Mouse (Mus musculus): ENCODE results near the gene Lrba. TPM values are rescaled to one million over a fixed set of nuclear protein-coding genes. Genes with fewer than 3 reads are reported as not detected.

The Lrba gene
- polyA plus RNA-seq, 1 experiment from 2014 or later: 2.4 TPM

DNA sequence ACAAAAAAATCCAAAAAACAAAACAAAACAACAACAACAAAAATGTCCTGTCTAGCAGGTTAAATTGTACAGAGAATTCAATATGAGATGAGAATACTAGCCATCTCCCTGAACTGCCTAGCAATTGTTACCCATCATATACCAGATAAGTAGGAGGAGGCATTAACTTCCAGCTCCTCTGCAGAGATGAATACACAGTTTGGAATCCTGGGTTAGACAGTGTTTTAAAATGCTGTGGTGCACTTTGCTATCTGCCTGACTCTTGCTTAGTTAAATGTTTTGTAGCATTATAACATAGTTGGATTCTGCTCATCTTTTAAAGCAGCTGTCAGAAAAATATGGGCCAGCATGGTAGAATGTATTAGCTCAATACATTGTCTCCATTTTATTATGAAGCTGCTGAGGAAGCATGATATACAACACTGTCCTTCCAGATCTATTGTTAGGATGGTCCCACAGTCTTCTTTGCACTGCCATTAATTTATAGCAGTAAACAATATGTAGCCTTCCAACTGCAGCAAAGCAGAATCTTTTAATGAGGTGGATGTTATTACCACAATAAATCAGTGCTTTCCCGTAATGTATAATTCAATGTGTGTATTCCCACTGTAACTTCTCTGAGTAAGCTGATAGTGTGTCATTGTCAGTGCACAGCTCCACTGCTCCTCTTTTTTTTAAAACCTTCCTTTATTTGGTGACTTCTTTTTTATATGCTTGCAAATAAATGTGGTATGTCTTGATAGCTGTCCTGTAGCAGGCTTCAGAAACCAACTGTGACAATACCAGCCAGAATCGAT lies 414.3 kb downstream of the Lrba start:
- Histone ChIP-seq H3K4me3 (replicated peaks) (no peak overlapping the region), H3K27ac (replicated peaks) (no peak overlapping the region), H3K9ac (no peak overlapping the region), H3K27me3 (no peaks in the 10 kb centered on the region), H3K36me3 (replicated peaks) (no peaks in the 10 kb centered on the region), H3K4me2 (no peak overlapping the region), H3K4me1 (replicated peaks) (peaks cover 2% of the 10 kb centered on the region; the same call in 1 of the 2 replicates), H3K9me3 (replicated peaks) (no peaks in the 10 kb centered on the region)
- ATAC-seq (ENCODE audit: insufficient read depth): no peak
- WGBS (ENCODE audit: insufficient replicate concordance): 83% methylated on average over 2 of the region's 2 CpGs

DNA sequence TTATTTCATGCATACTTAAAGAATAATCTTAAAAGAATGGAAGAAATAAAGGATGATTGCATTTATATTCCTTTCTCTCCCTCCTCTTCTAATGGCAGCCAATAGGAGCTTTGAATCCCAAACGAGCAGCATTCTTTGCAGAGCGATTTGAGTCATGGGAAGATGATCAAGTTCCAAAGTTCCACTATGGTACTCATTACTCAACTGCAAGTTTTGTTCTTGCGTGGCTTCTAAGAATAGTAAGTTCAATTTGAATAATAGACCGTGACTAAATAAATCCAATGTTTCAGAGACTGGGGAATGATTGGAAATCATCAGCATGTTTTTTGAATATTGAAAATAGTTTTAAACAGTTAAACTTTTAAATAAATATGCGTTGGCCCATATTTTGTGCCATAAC lies 416.9 kb downstream of the Lrba start:
- Histone ChIP-seq H3K4me1 (replicated peaks) (no peaks in the 10 kb centered on the region), H3K9ac (no peak overlapping the region), H3K27ac (replicated peaks) (no peak overlapping the region), H3K9me3 (replicated peaks) (no peaks in the 10 kb centered on the region), H3K27me3 (no peaks in the 10 kb centered on the region), H3K4me3 (replicated peaks) (no peak overlapping the region), H3K4me2 (no peak overlapping the region), H3K36me3 (replicated peaks) (no peaks in the 10 kb centered on the region)
- ATAC-seq (ENCODE audit: insufficient read depth): no peak
- 71% methylated on average over 5 of the region's 5 CpGs for WGBS (ENCODE audit: insufficient replicate concordance)

DNA sequence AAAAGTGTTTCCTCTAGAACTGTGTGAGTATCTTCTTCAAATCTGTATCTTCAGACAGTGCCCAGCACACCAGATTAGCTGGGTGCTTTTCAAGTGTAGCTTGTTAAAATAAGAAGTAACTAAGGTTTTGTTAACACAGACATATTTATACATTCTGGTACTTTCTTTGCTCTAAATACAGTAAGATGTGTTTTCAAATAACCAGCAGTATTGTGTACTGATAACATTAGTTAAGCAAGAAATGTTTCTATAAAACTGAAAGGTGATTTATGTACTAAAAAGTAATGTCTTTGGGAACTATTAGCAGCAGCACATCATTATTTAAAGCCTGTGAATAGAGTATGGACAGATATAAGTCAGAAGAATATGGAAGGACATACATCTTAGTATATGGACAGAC lies 417.3 kb downstream of the Lrba start:
- Histone ChIP-seq H3K27ac (replicated peaks) (no peak overlapping the region), H3K4me1 (replicated peaks) (no peaks in the 10 kb centered on the region), H3K4me2 (no peak overlapping the region), H3K27me3 (no peaks in the 10 kb centered on the region), H3K9me3 (replicated peaks) (no peaks in the 10 kb centered on the region), H3K36me3 (replicated peaks) (no peaks in the 10 kb centered on the region), H3K9ac (no peak overlapping the region), H3K4me3 (replicated peaks) (no peak overlapping the region)
- no peak for ATAC-seq (ENCODE audit: insufficient read depth)

DNA sequence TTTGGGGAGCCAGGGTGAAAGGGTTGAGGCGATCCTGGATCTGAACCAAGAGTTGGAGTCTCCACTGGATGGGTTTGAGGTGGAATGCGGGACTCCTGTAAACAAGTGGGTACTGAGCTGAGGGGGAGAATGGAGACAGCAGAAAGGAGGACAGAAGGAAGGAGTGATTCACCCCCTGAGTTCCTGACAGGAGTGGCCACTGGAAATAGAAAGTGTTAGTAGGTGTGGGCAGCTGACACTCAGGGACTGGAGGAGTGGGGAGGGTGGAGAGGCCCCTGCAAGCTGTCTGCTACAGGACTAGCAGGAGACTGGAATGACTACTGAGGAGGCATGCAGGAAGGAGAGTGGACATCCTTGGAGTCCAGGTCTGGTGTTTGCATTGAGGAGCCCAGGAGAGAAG lies 422.3 kb downstream of the Lrba start:
- Histone ChIP-seq H3K9me3 (replicated peaks) (no peaks in the 10 kb centered on the region), H3K9ac (no peak overlapping the region), H3K4me2 (no peak overlapping the region), H3K4me1 (replicated peaks) (no peaks in the 10 kb centered on the region), H3K27ac (replicated peaks) (no peak overlapping the region), H3K36me3 (replicated peaks) (no peaks in the 10 kb centered on the region), H3K4me3 (replicated peaks) (no peak overlapping the region), H3K27me3 (no peaks in the 10 kb centered on the region)
- WGBS (ENCODE audit: insufficient replicate concordance): 72% methylated on average over 2 of the region's 2 CpGs
- ATAC-seq (ENCODE audit: insufficient read depth): no peak

DNA sequence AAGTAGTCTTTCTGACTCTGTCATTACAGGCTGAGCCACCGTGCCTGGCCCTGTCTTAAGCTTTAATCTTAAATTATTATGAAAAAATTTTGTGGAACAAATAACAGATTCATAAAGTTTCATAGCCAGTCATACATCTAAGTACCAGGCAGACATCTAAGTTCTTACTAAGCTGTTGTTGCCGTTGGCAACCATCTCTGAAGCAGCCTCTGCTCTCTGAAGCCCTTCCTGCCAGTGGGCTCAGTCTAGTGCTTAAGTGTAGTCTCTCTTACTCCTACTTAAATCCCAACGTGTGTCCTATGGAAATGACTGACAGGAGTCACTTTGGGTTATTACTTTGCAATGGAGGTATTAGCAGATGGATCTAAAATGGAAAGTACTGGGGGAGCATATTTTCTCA lies 426.5 kb downstream of the Lrba start:
- Histone ChIP-seq H3K9me3 (replicated peaks) (no peaks in the 10 kb centered on the region), H3K36me3 (replicated peaks) (no peaks in the 10 kb centered on the region), H3K27me3 (no peaks in the 10 kb centered on the region), H3K27ac (replicated peaks) (no peak overlapping the region), H3K4me3 (replicated peaks) (no peak overlapping the region), H3K4me1 (replicated peaks) (no peaks in the 10 kb centered on the region), H3K9ac (no peak overlapping the region), H3K4me2 (no peak overlapping the region)
- 58% methylated on average over 3 of the region's 3 CpGs for WGBS (ENCODE audit: insufficient replicate concordance)
- no peak for ATAC-seq (ENCODE audit: insufficient read depth)

DNA sequence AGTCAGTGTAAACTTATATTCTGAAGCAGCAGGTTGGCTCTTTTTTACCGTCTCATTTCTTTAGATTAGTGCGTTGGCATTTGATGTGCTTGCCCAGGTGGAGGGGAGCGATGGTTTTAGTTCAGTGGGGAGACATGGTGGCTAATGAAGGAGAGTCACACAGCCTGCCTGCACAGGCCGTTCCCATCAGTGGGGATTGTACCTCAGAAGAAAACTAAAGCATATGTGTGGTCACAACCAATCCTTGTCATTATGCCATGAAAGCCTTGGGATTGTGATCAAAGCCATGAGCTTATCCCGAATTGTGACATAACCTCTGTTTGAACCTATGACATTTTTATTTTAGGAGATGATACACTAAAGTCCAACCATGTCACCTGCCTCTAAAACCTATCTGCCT lies 434.8 kb downstream of the Lrba start:
- no peak overlapping the region for H3K4me3 ChIP-seq (replicated peaks)
- no peak overlapping the region for H3K27ac ChIP-seq (replicated peaks)
- H3K9me3 ChIP-seq (replicated peaks): no peaks in the 10 kb centered on the region
- H3K27me3 ChIP-seq: no peaks in the 10 kb centered on the region
- H3K36me3 ChIP-seq (replicated peaks): no peaks in the 10 kb centered on the region
- WGBS (ENCODE audit: insufficient replicate concordance): 74% methylated on average over 5 of the region's 5 CpGs
- H3K4me1 ChIP-seq (replicated peaks): no peaks in the 10 kb centered on the region
- no peak overlapping the region for H3K4me2 ChIP-seq
- ATAC-seq (ENCODE audit: insufficient read depth): no peak
- H3K9ac ChIP-seq: no peak overlapping the region

DNA sequence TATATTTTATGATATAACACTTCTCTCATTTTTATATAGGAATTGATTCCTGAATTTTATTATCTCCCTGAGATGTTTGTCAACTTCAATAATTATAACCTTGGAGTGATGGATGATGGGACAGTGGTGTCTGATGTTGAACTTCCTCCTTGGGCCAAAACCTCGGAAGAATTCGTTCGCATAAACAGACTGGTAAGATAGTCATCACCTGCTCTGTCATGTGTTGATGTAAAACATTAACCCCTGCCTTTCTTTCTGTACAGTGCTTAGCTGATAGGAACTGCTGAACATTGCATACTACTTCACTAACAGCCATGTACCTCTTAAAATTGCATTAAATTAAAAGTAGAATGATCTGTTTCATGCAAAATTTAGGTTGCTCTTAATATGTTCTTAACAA lies 439.9 kb downstream of the Lrba start:
- Histone ChIP-seq H3K27ac (replicated peaks) (no peak overlapping the region), H3K36me3 (replicated peaks) (no peaks in the 10 kb centered on the region), H3K9ac (no peak overlapping the region), H3K4me3 (replicated peaks) (no peak overlapping the region), H3K27me3 (no peaks in the 10 kb centered on the region), H3K4me1 (replicated peaks) (no peaks in the 10 kb centered on the region), H3K9me3 (replicated peaks) (no peaks in the 10 kb centered on the region), H3K4me2 (no peak overlapping the region)
- ATAC-seq (ENCODE audit: insufficient read depth): no peak
- WGBS (ENCODE audit: insufficient replicate concordance): 5% methylated on average over 3 of the region's 3 CpGs

DNA sequence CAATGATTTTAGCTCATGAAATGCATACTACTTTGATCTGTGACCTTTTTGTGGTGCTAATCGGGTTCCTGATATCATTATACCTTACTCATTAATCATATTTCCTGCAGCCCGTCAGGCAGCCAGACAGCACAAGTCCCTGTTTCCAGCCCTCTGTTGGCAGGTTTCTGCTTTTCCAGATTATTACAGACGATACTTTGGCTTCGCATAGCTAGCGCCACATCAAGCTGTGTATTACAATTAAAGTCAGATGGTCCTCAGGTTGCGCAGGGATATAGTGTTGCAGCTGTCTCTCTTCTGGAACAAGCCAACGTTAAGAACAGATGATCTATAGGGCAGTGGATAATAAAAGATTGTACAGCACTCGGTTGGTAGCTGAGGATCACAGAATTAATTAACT lies 443.7 kb downstream of the Lrba start:
- no peak overlapping the region for H3K27ac ChIP-seq (replicated peaks)
- no peaks in the 10 kb centered on the region for H3K27me3 ChIP-seq
- H3K9me3 ChIP-seq (replicated peaks): no peaks in the 10 kb centered on the region
- no peak for ATAC-seq (ENCODE audit: insufficient read depth)
- no peaks in the 10 kb centered on the region for H3K4me1 ChIP-seq (replicated peaks)
- no peak overlapping the region for H3K4me2 ChIP-seq
- 69% methylated on average over 8 of the region's 8 CpGs for WGBS (ENCODE audit: insufficient replicate concordance)
- H3K9ac ChIP-seq: no peak overlapping the region
- no peaks in the 10 kb centered on the region for H3K36me3 ChIP-seq (replicated peaks)
- no peak overlapping the region for H3K4me3 ChIP-seq (replicated peaks)

DNA sequence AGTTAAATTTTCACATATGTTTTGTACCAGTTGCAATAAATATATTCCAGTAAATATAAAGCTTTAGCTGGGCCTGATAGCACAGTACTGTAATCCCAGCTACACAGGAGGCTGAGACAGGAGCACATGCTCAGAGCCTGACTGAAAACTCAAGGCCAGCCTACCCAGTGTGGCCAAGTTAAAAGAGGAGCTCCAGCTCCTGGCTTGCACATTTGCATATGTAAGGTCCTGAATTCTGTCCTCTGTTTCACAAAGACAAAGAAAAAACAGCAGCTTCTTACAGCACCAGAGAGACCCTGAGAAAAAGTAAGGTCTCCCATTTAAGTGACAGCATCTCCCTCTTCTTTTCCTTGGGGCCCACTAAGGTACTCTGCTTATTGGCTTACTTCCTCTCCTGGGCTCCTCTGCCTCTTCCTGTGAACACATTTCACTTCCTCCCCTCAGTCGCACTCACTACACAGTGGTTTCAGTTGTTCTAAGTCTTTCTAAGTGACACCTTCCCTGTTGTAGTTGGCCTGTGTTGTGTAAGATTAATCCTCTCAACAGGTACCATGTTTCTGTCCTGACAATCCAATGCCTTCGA lies 453.2 kb downstream of the Lrba start:
- Histone ChIP-seq H3K4me1 (replicated peaks) (no peaks in the 10 kb centered on the region), H3K27me3 (no peaks in the 10 kb centered on the region), H3K4me2 (no peak overlapping the region), H3K27ac (replicated peaks) (no peak overlapping the region), H3K9ac (no peak overlapping the region), H3K4me3 (replicated peaks) (no peak overlapping the region), H3K36me3 (replicated peaks) (no peaks in the 10 kb centered on the region), H3K9me3 (replicated peaks) (no peaks in the 10 kb centered on the region)
- no peak for ATAC-seq (ENCODE audit: insufficient read depth)
- 30% methylated on average over 2 of the region's 2 CpGs for WGBS (ENCODE audit: insufficient replicate concordance)

DNA sequence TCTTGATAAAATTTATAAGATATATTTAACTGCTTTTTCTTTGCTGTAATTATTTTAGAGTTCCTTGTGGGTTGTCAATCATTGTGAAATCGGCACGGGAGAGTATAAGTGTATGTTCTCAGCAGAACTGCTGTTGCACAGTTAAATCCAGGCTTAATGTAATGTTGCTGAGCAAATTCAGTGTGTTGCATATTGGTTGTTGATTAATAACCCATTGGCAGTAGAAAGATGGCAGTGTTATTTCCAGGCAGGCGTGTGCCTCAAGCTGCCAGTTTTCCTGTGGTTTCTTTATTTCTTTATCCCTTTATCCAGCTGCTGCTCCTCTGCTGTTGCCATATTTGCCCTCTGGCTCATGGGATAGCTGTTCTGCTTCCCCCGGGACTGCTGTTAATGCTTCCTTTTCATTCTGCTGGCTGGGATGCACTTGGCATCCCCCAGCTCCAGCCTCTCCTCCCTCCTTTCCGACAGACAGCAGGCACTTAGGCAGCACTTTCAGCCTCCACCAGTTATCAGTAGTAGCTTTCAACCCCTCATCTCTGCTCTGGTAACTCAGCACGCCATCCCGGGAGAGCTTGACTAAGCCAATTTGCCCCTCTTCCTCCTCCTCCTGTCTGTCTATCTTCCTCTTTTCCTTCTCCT lies 463.2 kb downstream of the Lrba start:
- no peak for ATAC-seq (ENCODE audit: insufficient read depth)
- Histone ChIP-seq H3K9ac (no peak overlapping the region), H3K27me3 (no peaks in the 10 kb centered on the region), H3K27ac (replicated peaks) (no peak overlapping the region), H3K4me3 (replicated peaks) (no peak overlapping the region), H3K4me2 (no peak overlapping the region), H3K9me3 (replicated peaks) (no peaks in the 10 kb centered on the region), H3K36me3 (replicated peaks) (no peaks in the 10 kb centered on the region), H3K4me1 (replicated peaks) (no peaks in the 10 kb centered on the region)
- 49% methylated on average over 7 of the region's 7 CpGs for WGBS (ENCODE audit: insufficient replicate concordance)

DNA sequence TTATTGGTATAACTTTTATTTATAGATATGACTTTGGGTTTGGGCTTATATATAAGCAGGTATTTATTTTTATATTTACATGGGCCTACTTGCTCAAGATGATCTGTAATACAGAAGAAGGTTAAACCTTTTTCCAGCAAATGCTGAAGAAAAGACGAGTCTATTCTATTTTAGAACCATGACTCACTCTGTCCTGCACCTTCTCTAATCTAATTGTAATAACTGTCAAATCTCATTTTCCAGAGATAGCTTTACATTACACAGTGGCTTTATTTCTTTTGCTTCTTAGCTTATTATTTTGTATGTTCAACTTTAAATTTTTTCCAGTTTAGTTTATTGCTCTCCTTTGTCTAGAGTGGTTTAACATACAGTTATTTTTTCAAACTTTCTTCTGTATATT lies 464.0 kb downstream of the Lrba start:
- no peaks in the 10 kb centered on the region for H3K4me1 ChIP-seq (replicated peaks)
- H3K4me2 ChIP-seq: no peak overlapping the region
- no peaks in the 10 kb centered on the region for H3K27me3 ChIP-seq
- no peak overlapping the region for H3K27ac ChIP-seq (replicated peaks)
- 43% methylated on average over 1 of the region's 1 CpGs for WGBS (ENCODE audit: insufficient replicate concordance)
- no peak overlapping the region for H3K4me3 ChIP-seq (replicated peaks)
- ATAC-seq (ENCODE audit: insufficient read depth): no peak
- H3K36me3 ChIP-seq (replicated peaks): no peaks in the 10 kb centered on the region
- H3K9ac ChIP-seq: no peak overlapping the region
- no peaks in the 10 kb centered on the region for H3K9me3 ChIP-seq (replicated peaks)
